20 mouse cellular contexts compared by ENCODE assay signal in genomic region chr11:46248352-46248751, GRCm38 (mm10). TPM values are rescaled to one million over a fixed set of nuclear protein-coding genes. Genes with fewer than 3 reads are reported as not detected.
"Had no signal": no experiment of that assay in that cellular context is flagged by ENCODE, and none has a peak within 500 bp of the region (broad histone marks: within the 10 kb centered on the region; RNA-seq: fewer than 3 reads in every experiment).

No protein-coding gene starts in this region.

- H3K4me1 ChIP-seq: midbrain, embryonic 12.5 days; stomach, embryonic 15.5 days had no signal

- ATAC-seq: intestine, embryonic 16.5 days had no signal

- H3K27ac ChIP-seq: left cerebral cortex, adult 2 months; liver, embryonic 13.5 days; midbrain, embryonic 12.5 days; stomach, embryonic 15.5 days had no signal

- H3K9ac ChIP-seq: liver, embryonic 13.5 days; midbrain, embryonic 12.5 days; stomach, embryonic 15.5 days had no signal

- DNase-seq: kidney, adult 18-20 months; kidney, adult 9 months; kidney, postnatal 14 days; kidney, postnatal 4 days; liver, embryonic 13.5 days; lung, adult 2 months; lung, postnatal 14 days; lung, postnatal 4 days; retina, postnatal 1 day; right cerebral cortex, postnatal 25 days; spleen, adult 18-20 months; thymus, postnatal 25 days had no signal

- H3K4me3 ChIP-seq: left cerebral cortex, adult 2 months; liver, embryonic 13.5 days; midbrain, embryonic 12.5 days; stomach, embryonic 15.5 days had no signal

- H3K4me2 ChIP-seq: liver, embryonic 13.5 days; midbrain, embryonic 12.5 days; stomach, embryonic 15.5 days had no signal

- H3K27me3 ChIP-seq: liver, embryonic 13.5 days; midbrain, embryonic 12.5 days; stomach, embryonic 15.5 days had no signal

- H3K36me3 ChIP-seq: liver, embryonic 13.5 days; stomach, embryonic 15.5 days had no signal

- H3K9me3 ChIP-seq: liver, embryonic 13.5 days; midbrain, embryonic 12.5 days; stomach, embryonic 15.5 days had no signal

RNA-seq across cellular contexts. Expression of gene Fndc9, which starts 13.0 kb away (rescaled TPM):
- total RNA-seq: liver, adult 2 months; megakaryocyte progenitor cell, adult 5-6 weeks; megakaryocyte-erythroid progenitor cell, adult 5-6 weeks had no signal
- polyA plus RNA-seq: liver, adult 2 months; liver, embryonic 16.5 days had no signal
